Mouse (Mus musculus): ENCODE measurements around the gene Mdm2. TPM values are rescaled to one million over a fixed set of nuclear protein-coding genes. Genes with fewer than 3 reads are reported as not detected.
"Not testable (repeated sequence)": the region's sequence is repeated elsewhere in the genome, so short reads cannot be mapped to it uniquely, and the experiment has no call there.

The Mdm2 gene
- polyA plus RNA-seq, 1 experiment from 2014 or later = 48.4 TPM

DNA sequence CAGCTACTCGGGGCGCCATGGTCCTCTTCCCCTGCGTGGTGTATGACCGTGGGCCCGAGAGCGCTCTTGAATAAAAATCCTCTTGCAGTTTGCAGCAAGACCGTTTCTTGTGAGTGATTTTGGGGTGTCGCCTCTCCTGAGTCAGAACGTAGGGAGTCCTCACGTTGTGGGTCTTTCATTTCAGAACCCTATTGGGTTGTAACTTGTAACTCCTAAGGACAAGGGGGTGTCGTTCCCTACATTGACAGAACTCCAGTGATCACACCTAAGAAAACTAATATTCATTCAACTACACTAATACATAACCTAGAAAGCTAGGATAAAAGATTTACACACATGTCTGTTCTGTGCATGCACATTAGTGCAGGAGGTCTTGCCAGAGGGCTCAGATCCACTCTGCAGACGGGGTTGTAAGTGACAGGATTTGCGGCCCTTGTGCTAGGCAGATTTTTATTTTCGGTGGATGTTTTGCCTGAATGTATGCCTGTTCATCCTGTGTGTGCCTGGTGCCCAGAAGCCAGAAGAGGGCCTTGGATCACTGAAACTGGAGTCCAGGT, 39.3 kb upstream of the Mdm2 start:
- Histone ChIP-seq H3K4me2 (replicated peaks) (no peak overlapping the region), H3K4me3 (replicated peaks; ENCODE audit: low read length) (no peak overlapping the region), H3K9ac (no peak overlapping the region), H3K9me3 (ENCODE audit: control insufficient read depth, low read length) (no peaks in the 10 kb centered on the region), H3K4me1 (replicated peaks; ENCODE audit: control insufficient read depth, insufficient read depth, low read length) (peaks cover 4% of the 10 kb centered on the region), H3K27ac (no peak overlapping the region), H3K36me3 (replicated peaks; ENCODE audit: control insufficient read depth, insufficient read depth) (peaks cover 42% of the 10 kb centered on the region), H3K27me3 (ENCODE audit: control insufficient read depth, insufficient read depth, low read length) (no peaks in the 10 kb centered on the region)
- WGBS = 94% methylated on average over 14 of the region's 14 CpGs
- no peak for ATAC-seq (ENCODE audit: low FRiP score)
- no peak for DNase-seq (ENCODE audit: low spot score)

DNA sequence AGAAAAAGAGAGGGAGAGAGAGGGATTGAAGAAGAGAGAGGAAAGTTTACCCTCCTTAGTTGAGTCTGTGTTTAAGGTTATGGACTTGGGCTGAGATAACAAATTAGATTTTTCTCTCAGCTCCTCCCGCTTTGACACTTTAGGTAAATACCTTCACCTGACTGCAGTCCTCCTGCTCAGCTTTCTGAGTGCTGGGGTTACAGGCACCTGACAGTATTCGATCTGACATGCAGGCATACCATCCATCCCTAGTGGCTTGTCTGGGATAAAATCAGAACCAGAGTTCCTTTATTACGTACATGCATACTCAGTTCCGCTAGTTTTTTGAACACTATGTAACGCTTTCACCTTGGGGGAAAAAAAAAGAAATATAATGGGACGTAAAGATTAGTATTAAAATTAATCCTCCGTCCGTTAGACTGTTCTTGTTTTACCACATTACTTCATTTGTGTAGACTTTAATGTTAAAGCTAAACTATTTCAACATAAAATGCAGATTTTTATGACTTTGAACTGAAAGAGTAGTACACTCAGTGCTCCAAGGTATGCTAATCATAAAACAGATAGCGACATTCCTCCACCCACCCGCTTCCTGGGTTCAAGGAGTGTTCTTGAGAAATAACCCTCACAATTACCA, 38.6 kb upstream of the Mdm2 start:
- DNase-seq (ENCODE audit: low spot score) (no peak), ATAC-seq (ENCODE audit: low FRiP score) (no peak)
- peaks cover 38% of the 10 kb centered on the region for H3K36me3 ChIP-seq (replicated peaks; ENCODE audit: control insufficient read depth, insufficient read depth)
- H3K9ac ChIP-seq = no peak overlapping the region
- H3K27me3 ChIP-seq (ENCODE audit: control insufficient read depth, insufficient read depth, low read length) = no peaks in the 10 kb centered on the region
- WGBS = over 99% methylated on average over 10 of the region's 10 CpGs
- no peaks in the 10 kb centered on the region for H3K9me3 ChIP-seq (ENCODE audit: control insufficient read depth, low read length)
- H3K27ac ChIP-seq = no peak overlapping the region
- no peak overlapping the region for H3K4me3 ChIP-seq (replicated peaks; ENCODE audit: low read length)
- H3K4me1 ChIP-seq (replicated peaks; ENCODE audit: control insufficient read depth, insufficient read depth, low read length) = peaks cover 11% of the 10 kb centered on the region
- H3K4me2 ChIP-seq (replicated peaks) = no peak overlapping the region

DNA sequence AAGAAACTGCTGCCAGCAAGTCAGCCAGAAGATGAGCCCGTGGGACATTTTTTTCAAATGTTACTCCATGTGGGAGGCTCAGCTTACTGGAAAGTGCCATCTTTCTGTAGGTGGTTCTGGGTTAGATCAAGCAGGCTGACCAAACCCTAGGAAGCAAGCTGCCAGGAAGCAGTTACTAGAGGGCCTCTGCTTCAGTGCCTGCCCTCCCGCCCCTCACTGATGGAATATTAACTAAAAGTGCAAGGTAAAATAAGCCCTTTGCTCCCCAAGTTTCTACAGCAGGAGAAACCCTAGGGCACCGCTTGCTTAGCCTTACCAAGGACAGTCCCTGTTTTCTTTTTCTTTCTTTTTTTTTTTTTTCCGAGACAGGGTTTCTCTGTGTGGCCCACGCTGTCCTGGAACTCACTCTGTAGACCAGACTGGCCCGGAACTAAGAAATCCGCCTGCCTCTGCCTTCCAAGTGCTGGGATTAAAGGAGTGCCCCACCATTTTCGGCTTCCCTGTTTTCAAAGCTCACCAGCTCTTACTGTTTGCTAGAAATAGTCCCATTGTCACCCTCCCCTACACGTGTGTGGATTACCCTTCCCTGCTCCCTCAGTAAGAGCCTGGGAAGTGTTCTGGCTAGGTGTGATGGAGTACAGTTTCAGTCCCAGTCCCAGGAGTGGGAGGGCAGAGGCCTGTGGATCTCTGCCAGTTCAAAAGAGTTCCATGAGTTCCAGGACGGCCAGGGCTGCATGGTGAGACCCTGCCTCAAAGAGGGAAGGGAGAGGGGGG, 37.9 kb upstream of the Mdm2 start:
- H3K9me3 ChIP-seq (ENCODE audit: control insufficient read depth, low read length) = no peaks in the 10 kb centered on the region
- ATAC-seq (ENCODE audit: low FRiP score) (no peak), DNase-seq (ENCODE audit: low spot score) (no peak)
- no peak overlapping the region for H3K4me2 ChIP-seq (replicated peaks)
- no peak overlapping the region for H3K9ac ChIP-seq
- no peaks in the 10 kb centered on the region for H3K27me3 ChIP-seq (ENCODE audit: control insufficient read depth, insufficient read depth, low read length)
- H3K4me3 ChIP-seq (replicated peaks; ENCODE audit: low read length) = no peak overlapping the region
- H3K4me1 ChIP-seq (replicated peaks; ENCODE audit: control insufficient read depth, insufficient read depth, low read length) = peaks cover 18% of the 10 kb centered on the region
- 90% methylated on average over 10 of the region's 10 CpGs for WGBS
- H3K27ac ChIP-seq = no peak overlapping the region
- peaks cover 40% of the 10 kb centered on the region for H3K36me3 ChIP-seq (replicated peaks; ENCODE audit: control insufficient read depth, insufficient read depth)

DNA sequence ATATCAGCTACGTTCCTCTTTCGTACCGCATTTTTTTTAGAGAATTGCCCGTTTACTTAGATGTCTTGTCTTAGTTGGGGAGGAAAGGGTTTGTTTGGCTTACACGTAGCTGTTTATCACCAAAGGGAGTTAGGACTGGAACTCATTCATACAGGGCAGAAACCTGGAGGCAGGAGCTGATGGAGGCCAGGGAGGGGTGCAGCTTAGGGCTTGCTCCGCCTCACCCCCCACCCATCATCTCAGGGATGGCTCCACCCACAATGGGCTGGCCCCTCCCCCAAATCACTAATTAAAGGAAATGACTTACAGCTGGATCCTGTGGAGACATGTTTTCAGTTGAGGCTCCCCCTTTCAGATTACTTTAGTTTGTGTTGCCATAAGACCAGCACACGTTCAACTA, 37.2 kb upstream of the Mdm2 start:
- WGBS = 95% methylated on average over 7 of the region's 7 CpGs
- Histone ChIP-seq H3K9me3 (ENCODE audit: control insufficient read depth, low read length) (no peaks in the 10 kb centered on the region), H3K36me3 (replicated peaks; ENCODE audit: control insufficient read depth, insufficient read depth) (peaks cover 41% of the 10 kb centered on the region), H3K4me1 (replicated peaks; ENCODE audit: control insufficient read depth, insufficient read depth, low read length) (peaks cover 21% of the 10 kb centered on the region), H3K27ac (no peak overlapping the region), H3K4me3 (replicated peaks; ENCODE audit: low read length) (no peak overlapping the region), H3K4me2 (replicated peaks) (no peak overlapping the region), H3K9ac (no peak overlapping the region), H3K27me3 (ENCODE audit: control insufficient read depth, insufficient read depth, low read length) (no peaks in the 10 kb centered on the region)
- DNase-seq (ENCODE audit: low spot score) (no peak), ATAC-seq (ENCODE audit: low FRiP score) (no peak)

DNA sequence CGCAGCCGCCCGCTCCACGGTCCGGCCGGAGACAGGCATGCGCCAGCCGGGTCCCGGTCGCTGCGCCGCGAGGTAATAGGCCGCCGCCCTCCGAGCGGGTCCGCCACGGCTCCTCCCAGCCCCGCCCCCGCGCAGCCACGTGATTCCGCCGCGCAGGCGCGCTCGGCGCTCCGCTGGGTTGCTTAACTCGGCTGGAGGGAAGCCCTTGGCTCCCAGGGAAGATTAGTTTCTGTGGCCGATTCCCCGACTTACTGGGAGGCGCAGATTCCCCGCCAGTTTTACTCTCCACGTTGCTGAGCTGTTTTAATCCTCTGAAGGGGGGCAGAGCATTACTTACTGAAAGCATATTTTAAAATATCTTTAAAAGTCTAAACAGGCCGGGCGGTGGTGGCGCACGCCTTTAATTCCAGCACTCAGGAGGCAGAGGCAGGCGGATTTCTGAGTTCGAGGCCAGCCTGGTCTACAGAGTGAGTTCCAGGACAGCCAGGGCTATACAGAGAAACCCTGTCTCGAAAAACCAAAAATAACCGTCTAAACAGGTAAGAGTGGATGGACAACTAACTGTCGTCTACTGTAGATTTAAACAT, 35.8 kb upstream of the Mdm2 start, which contains the start of gene Slc35e3:
Gene Slc35e3 (minus strand): TSS at position 69 of the 587 bp plus-strand sequence.
- Histone ChIP-seq H3K27ac (0 out of 2 replicates have a peak within 1 kb of the TSS, but pooled peaks have one; percentile 21), H3K9ac (peak within 1 kb of the TSS; percentile 69), H3K4me3 (replicated peaks; ENCODE audit: low read length) (peak within 1 kb of the TSS; percentile 57), H3K27me3 (ENCODE audit: control insufficient read depth, insufficient read depth, low read length) (no peaks in the 10 kb centered on the region), H3K36me3 (replicated peaks; ENCODE audit: control insufficient read depth, insufficient read depth) (peaks cover 36% of the 10 kb centered on the region), H3K4me2 (replicated peaks) (peak within 1 kb of the TSS; percentile 83), H3K9me3 (ENCODE audit: control insufficient read depth, low read length) (no peaks in the 10 kb centered on the region), H3K4me1 (replicated peaks; ENCODE audit: control insufficient read depth, insufficient read depth, low read length) (peaks cover 21% of the 10 kb centered on the region)
- ATAC-seq (ENCODE audit: low FRiP score) (peak; percentile 97), DNase-seq (ENCODE audit: low spot score) (peak; percentile 94)
- 19% methylated on average over 33 of the region's 46 CpGs for WGBS

DNA sequence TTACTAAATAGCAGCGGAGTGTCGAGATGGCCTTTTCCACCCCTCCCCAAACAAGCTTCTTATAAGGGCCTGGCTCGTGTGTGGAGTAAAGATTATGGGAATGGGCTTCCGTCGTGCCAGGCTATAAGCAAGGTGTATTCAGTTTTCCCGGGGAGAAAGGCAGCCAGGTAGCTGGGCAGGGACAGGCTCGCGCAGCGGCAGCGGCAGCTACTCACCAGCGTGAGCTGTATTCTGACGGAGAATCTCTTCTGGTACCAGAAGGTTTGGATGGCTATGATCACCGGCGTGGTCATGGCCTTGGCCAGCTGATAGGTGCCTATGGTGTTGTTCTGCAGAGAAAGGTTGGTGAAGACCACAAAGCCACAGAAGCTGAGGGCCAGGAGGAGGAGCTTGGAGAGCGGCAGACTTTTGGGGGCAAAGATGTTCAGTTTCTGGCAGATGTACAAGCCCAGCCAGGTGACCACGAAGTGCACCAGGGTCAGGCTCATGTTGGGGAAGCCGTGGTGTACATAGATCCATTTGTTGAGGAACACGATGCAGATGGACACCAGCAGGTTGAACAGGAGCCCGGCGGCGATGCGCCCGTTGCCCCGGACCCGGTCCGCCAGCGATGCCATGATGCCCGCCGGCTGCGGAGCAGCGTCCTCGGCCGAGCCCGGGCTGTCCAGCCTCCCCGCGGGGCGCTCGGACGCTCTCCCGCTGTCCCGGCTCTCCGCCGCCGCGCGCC, 35.2 kb upstream of the Mdm2 start:
- Histone ChIP-seq H3K4me1 (replicated peaks; ENCODE audit: control insufficient read depth, insufficient read depth, low read length) (peaks cover 21% of the 10 kb centered on the region), H3K9ac (peak overlapping the region; percentile 69), H3K4me3 (replicated peaks; ENCODE audit: low read length) (peak overlapping the region; percentile 57), H3K27ac (0 out of 2 replicates have a peak overlapping the region, but pooled peaks have one; percentile 21), H3K4me2 (replicated peaks) (peak overlapping the region; percentile 83), H3K36me3 (replicated peaks; ENCODE audit: control insufficient read depth, insufficient read depth) (peaks cover 36% of the 10 kb centered on the region)
- peak; percentile 9; the same call in 1 of the 2 replicates for ATAC-seq (ENCODE audit: low FRiP score)
- H3K9me3 ChIP-seq (ENCODE audit: control insufficient read depth, low read length); DNase-seq (ENCODE audit: low spot score); H3K27me3 ChIP-seq (ENCODE audit: control insufficient read depth, insufficient read depth, low read length): not testable (repeated sequence)
- under 1% methylated on average over 14 of the region's 46 CpGs for WGBS

DNA sequence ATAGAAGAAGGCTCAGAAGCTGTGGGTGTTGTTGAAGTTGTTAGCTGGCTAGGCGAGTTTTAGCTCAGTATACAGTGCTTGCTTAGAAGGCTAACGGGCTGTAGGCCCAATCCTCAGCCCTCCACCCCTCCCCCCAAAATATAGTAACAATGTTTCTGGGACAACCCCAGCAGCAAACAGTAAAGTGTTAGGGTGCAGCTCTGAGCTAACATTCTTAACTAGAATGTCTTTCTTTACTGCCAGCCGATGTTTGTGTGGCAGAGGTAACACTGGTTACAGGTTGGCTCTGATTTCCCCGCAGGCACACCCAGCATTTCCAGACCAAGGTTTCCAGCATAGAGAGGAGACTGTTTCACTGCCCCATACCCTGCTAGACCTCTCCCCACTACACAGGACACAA, 33.4 kb upstream of the Mdm2 start:
- no peak overlapping the region for H3K9ac ChIP-seq
- no peak overlapping the region for H3K4me3 ChIP-seq (replicated peaks; ENCODE audit: low read length)
- 86% methylated on average over 4 of the region's 4 CpGs for WGBS
- peaks cover 42% of the 10 kb centered on the region for H3K36me3 ChIP-seq (replicated peaks; ENCODE audit: control insufficient read depth, insufficient read depth)
- H3K27ac ChIP-seq = no peak overlapping the region
- peaks cover 21% of the 10 kb centered on the region for H3K4me1 ChIP-seq (replicated peaks; ENCODE audit: control insufficient read depth, insufficient read depth, low read length)
- H3K9me3 ChIP-seq (ENCODE audit: control insufficient read depth, low read length) = no peaks in the 10 kb centered on the region
- DNase-seq (ENCODE audit: low spot score) (no peak), ATAC-seq (ENCODE audit: low FRiP score) (no peak)
- H3K27me3 ChIP-seq (ENCODE audit: control insufficient read depth, insufficient read depth, low read length) = no peaks in the 10 kb centered on the region
- peak overlapping the region; percentile 83 for H3K4me2 ChIP-seq (replicated peaks)

DNA sequence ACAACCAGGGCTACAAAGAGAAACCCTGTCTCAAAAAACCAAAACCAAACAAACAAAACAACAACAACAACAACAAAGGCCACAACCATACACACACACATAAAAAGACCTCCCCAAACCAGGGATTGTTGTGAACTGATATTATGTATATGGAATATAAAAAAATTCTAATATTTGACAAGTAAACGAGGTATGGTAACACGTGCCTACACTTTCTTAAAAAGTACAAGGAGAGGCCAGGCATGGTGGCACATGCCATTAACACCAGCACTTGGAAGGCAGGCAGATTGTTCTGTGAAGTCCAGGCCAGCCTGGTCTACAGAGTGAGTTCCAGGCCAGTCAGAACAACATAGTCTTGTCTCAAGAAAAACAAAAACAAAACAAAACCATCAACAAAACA, 32.6 kb upstream of the Mdm2 start:
- Histone ChIP-seq H3K27ac (no peak overlapping the region), H3K9me3 (ENCODE audit: control insufficient read depth, low read length) (no peaks in the 10 kb centered on the region), H3K27me3 (ENCODE audit: control insufficient read depth, insufficient read depth, low read length) (no peaks in the 10 kb centered on the region), H3K4me3 (replicated peaks; ENCODE audit: low read length) (no peak overlapping the region), H3K4me2 (replicated peaks) (no peak overlapping the region), H3K4me1 (replicated peaks; ENCODE audit: control insufficient read depth, insufficient read depth, low read length) (peaks cover 21% of the 10 kb centered on the region), H3K36me3 (replicated peaks; ENCODE audit: control insufficient read depth, insufficient read depth) (peaks cover 44% of the 10 kb centered on the region), H3K9ac (no peak overlapping the region)
- 99% methylated on average over 2 of the region's 2 CpGs for WGBS
- no peak for ATAC-seq (ENCODE audit: low FRiP score)
- no peak for DNase-seq (ENCODE audit: low spot score)

Measured in hindbrain, embryonic 14.5 days (tissue).